Mouse (Mus musculus): ENCODE results near the gene Vmn2r102. TPM values are rescaled to one million over a fixed set of nuclear protein-coding genes. Genes with fewer than 3 reads are reported as not detected.

The Vmn2r102 gene
- not detected in 2 replicates for total RNA-seq (2014; rRNA removed)
- polyA plus RNA-seq (2012; rRNA removed) = not detected in 2 replicates

DNA sequence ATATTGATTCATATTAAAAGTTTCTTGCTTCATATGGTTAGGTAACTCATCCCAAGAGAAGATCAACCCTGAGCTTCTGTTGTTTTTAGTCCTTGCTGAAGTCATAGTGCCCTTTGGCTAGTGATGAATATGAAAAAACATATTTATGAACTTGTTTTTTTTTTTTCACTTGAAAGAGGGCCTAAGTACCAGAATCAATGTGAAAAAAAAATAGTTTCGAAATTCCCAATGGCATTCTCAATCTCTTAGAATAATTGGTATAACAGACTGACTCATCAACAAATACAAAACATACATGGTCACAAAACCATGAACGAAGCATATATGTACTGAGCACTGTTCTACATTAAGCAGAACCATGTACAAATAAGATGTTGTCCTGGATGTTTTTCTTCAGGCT lies at the start of gene Vmn2r102:
Gene Vmn2r102, plus strand, starts transcription at position 301 of the 400 bp plus-strand sequence.
- Histone ChIP-seq H3K9ac (ENCODE audit: low read depth, low read length) (no peak within 1 kb of the TSS), H3K4me1 (ENCODE audit: control insufficient read depth, insufficient read depth, low read length) (no peaks in the 10 kb centered on the region), H3K79me2 (ENCODE audit: control insufficient read depth, insufficient read depth, low read length) (no peaks in the 10 kb centered on the region), H3K4me3 (ENCODE audit: insufficient read depth, low read depth, low read length) (no peak within 1 kb of the TSS), H3K27ac (replicated peaks; ENCODE audit: insufficient read depth, low read depth, low read length) (no peak within 1 kb of the TSS), H3K27me3 (ENCODE audit: control insufficient read depth, insufficient read depth, low read length) (no peaks in the 10 kb centered on the region), H3K36me3 (ENCODE audit: control insufficient read depth, insufficient read depth, low read length) (no peaks in the 10 kb centered on the region)
- no peak for TF ChIP-seq POLR2A (IDR thresholded peaks at IDR 0.05; ENCODE audit: extremely low read depth, insufficient read depth, low read length)
- TF ChIP-seq CTCF (IDR thresholded peaks at IDR 0.05; ENCODE audit: low read depth, low read length) = no peak
- 46% methylated on average over 2 of the region's 2 CpGs for WGBS
- no peak for DNase-seq (ENCODE audit: extremely low read depth, low read depth, low spot score)

DNA sequence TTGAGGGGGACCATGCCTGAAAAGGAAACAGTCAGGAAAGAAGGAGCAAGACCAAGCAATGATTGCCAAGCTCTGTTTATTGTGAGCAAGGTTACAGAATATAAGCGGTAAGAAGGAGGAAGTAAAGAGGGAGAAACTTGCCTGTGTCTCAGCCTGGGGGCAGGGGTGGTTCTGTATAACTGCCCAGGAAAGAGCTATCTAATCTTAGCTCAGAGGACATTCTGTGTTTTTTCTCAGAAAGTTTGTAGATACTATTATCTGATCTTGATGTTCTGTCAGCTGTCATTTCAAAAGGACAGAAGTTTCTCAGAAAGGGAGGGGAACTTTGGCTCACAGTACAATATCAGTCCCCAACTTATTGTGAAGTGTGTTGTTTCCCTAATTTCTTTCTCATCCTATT lies 30.8 kb upstream of the Vmn2r102 start:
- Histone ChIP-seq H3K27ac (replicated peaks; ENCODE audit: insufficient read depth, low read depth, low read length) (no peak overlapping the region), H3K27me3 (ENCODE audit: control insufficient read depth, insufficient read depth, low read length) (no peaks in the 10 kb centered on the region), H3K4me3 (ENCODE audit: insufficient read depth, low read depth, low read length) (no peak overlapping the region), H3K79me2 (ENCODE audit: control insufficient read depth, insufficient read depth, low read length) (no peaks in the 10 kb centered on the region), H3K9ac (ENCODE audit: low read depth, low read length) (no peak overlapping the region), H3K36me3 (ENCODE audit: control insufficient read depth, insufficient read depth, low read length) (no peaks in the 10 kb centered on the region), H3K4me1 (ENCODE audit: control insufficient read depth, insufficient read depth, low read length) (no peaks in the 10 kb centered on the region)
- 94% methylated on average over 1 of the region's 1 CpGs for WGBS
- DNase-seq (ENCODE audit: extremely low read depth, low read depth, low spot score) = no peak
- no peak for TF ChIP-seq CTCF (IDR thresholded peaks at IDR 0.05; ENCODE audit: low read depth, low read length)
- TF ChIP-seq POLR2A (IDR thresholded peaks at IDR 0.05; ENCODE audit: extremely low read depth, insufficient read depth, low read length) = no peak

- 49% methylated on average over 3 of the region's 3 CpGs for WGBS
- Histone ChIP-seq H3K9ac (ENCODE audit: low read depth, low read length) (no peak overlapping the region), H3K27ac (replicated peaks; ENCODE audit: insufficient read depth, low read depth, low read length) (no peak overlapping the region), H3K4me3 (ENCODE audit: insufficient read depth, low read depth, low read length) (no peak overlapping the region), H3K79me2 (ENCODE audit: control insufficient read depth, insufficient read depth, low read length) (no peaks in the 10 kb centered on the region), H3K4me1 (ENCODE audit: control insufficient read depth, insufficient read depth, low read length) (no peaks in the 10 kb centered on the region), H3K27me3 (ENCODE audit: control insufficient read depth, insufficient read depth, low read length) (no peaks in the 10 kb centered on the region), H3K36me3 (ENCODE audit: control insufficient read depth, insufficient read depth, low read length) (no peaks in the 10 kb centered on the region)
- DNase-seq (ENCODE audit: extremely low read depth, low read depth, low spot score) = no peak
- TF ChIP-seq CTCF (IDR thresholded peaks at IDR 0.05; ENCODE audit: low read depth, low read length) (no peak), POLR2A (IDR thresholded peaks at IDR 0.05; ENCODE audit: extremely low read depth, insufficient read depth, low read length) (no peak)
Measured at GRCm38 (mm10) chr17:19658447-19658846, 1.7 kb upstream of the Vmn2r102 start.

GRCm38 (mm10) chr17:19692062-19692461 lies 31.9 kb downstream of the Vmn2r102 start:
- Histone ChIP-seq H3K4me3 (ENCODE audit: insufficient read depth, low read depth, low read length) (no peak overlapping the region), H3K27me3 (ENCODE audit: control insufficient read depth, insufficient read depth, low read length) (no peaks in the 10 kb centered on the region), H3K9ac (ENCODE audit: low read depth, low read length) (no peak overlapping the region), H3K4me1 (ENCODE audit: control insufficient read depth, insufficient read depth, low read length) (no peaks in the 10 kb centered on the region), H3K36me3 (ENCODE audit: control insufficient read depth, insufficient read depth, low read length) (no peaks in the 10 kb centered on the region), H3K79me2 (ENCODE audit: control insufficient read depth, insufficient read depth, low read length) (no peaks in the 10 kb centered on the region), H3K27ac (replicated peaks; ENCODE audit: insufficient read depth, low read depth, low read length) (no peak overlapping the region)
- DNase-seq (ENCODE audit: extremely low read depth, low read depth, low spot score) = no peak
- TF ChIP-seq CTCF (IDR thresholded peaks at IDR 0.05; ENCODE audit: low read depth, low read length) = no peak

Other genes starting within 250 kb of the Vmn2r102 start
- not detected in 2 replicates for gene Vmn2r100, start 155.6 kb upstream of the Vmn2r102 start, total RNA-seq (2014; rRNA removed)
- gene Vmn2r100, start 155.6 kb upstream of the Vmn2r102 start, polyA plus RNA-seq (2012; rRNA removed) = not detected in 2 replicates
- not detected in 2 replicates for gene Vmn2r101, start 83.1 kb upstream of the Vmn2r102 start, total RNA-seq (2014; rRNA removed)
- not detected in 2 replicates for gene Vmn2r101, start 83.1 kb upstream of the Vmn2r102 start, polyA plus RNA-seq (2012; rRNA removed)
- not detected in 2 replicates for gene Vmn2r103, start 113.0 kb downstream of the Vmn2r102 start, total RNA-seq (2014; rRNA removed)
- not detected in 2 replicates for gene Vmn2r103, start 113.0 kb downstream of the Vmn2r102 start, polyA plus RNA-seq (2012; rRNA removed)

Data from liver, adult 2 months (tissue).